Mouse (Mus musculus) adrenal gland, postnatal 10 days (tissue): ENCODE measurements at regions not wholly inside any gene's neighbourhood (a gene's known extent, or its start where the extent isn't known, plus 50 kb on each side); places are given as distances from the start of the nearest gene placed in this dataset.

ENCODE experiments used
- DNase-seq: peaks from one replicate; pipeline ENCODE4 v3.0.0; 2021; ENCODE audit warnings: mixed read lengths

DNA sequence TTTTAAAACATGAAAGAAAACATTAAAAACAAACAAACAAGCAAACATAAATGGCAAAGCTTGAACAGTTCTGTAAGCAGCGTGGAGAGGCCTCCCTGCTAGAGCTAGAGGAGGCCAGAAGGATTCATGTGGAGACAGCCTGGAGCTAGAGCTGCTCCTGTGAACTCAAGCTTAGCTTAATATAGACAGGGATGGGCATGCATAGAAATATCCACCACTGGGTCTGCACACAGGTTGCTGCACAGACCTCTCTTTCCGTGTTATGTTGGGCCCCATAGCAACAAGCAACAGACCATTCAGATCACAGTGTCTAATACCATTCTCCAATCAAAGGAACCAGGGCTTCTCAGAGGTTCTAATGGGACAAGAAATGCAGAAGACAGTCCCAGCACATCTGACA, 122.9 kb upstream of the Magi3 start:
- DNase-seq, result no peak

DNA sequence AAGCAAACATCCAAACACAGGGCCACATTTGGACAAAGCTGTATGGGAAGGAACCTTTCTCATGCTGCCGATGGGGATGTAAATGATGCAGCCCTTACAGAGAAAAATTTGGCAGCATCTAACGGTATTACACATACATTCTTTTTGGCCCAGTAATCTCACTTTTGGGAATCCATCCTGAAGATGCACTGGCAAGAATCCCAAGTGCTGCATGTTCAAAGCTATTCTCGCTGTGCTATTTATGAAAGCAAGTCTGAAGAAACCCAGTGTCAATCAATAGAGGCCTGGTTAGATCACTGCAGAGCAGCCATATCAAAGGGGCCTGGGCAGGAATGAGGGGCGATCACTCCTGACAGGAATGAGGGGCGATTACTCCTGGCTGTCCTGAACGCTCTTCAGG, 122.0 kb upstream of the Magi3 start:
- DNase-seq, result no peak

DNA sequence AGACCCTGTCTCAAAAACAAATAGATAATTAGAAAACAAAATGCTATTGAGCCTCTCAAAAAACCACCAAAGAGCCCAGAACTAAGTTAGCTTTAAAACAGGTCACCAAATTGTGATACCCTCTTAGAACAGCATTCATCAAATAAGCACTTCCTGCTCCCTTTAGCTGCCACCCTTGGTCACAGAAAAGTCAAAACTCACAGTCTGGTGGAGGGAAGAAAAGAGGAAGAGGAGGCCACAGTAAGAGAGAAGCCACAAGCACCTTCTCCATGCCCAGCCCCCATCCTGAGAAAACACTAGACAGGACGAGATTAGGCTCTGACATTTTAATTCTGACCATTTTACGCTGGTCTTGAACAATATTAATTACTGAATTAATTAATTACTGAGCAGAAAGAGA, 120.2 kb upstream of the Magi3 start:
- DNase-seq, result no peak

DNA sequence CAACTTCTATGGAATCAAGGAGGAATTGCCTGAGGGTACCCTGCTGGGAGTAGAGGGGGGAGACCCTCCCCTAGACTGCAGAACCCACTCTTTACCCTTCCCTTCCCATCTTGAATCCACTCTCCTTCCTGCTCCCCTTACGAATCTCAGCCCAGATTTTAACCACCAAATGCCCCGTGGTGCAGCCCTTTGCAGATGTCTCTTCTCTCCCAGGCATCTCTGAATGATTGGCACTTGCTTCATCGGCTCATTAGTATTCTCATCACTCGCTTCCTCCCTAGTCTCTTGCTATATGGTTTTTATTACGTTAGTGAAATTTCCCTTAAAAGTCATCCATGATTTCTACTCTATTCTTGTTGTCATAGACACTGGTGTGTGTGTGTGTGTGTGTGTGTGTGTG, 116.7 kb upstream of the Magi3 start:
- DNase-seq, result no peak

DNA sequence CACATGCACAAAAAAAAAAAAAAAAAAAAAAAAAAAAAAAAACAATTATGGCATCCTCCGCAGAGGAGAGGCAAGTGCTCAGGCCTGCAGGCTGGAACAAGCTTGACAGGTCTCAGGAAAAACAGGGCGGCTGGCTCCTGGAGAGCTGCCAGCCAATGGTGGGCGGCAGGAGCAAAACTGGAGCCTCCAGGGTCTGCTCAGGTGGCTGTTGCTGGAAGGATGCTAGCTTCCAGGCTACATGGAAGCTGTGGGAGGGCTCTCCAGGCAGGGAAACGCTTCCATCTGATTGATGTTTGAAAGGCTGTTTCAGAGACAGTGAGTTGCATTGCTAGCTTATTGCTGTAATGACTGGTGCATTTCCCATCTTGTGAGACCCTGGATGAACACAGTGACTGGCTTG, 116.1 kb upstream of the Magi3 start:
- DNase-seq, result no peak

DNA sequence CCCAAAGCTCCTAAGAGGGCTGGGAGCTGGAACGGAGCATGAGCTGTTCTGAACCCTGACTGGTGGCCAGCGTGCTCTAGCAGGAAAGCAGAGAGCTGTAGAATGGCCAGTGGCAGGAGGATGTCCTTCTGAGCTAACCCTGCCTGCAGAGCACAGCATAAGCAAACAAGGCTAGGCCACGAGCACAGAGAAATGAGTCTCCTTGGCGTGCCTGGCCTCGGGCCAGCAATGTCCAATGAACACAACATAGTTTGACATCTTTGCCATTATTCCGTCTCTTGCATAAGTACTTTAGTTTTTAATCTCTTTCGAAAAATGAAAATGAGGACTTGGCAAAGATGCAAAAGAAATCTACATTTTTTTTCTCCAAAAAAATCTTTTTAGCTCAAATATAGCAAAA, 114.6 kb upstream of the Magi3 start:
- DNase-seq, result peak; percentile 14

DNA sequence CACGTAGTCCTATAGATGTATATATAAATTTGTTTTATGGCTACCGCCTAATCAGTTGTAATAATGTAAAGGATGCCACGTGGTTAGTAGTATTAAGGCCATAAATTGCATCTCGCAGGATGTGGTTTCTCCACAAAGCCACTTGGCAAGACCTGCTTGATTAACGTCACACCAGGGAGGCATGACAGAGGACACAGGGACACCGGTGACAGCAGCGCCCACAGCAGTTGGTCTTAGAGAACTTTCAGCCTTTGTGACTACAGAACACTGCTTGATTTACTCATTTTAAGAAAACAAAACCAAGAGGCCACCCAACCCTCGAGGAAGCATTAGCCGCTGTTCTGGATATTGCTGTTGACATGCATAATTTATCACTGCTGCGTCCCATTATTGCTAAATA, 113.2 kb upstream of the Magi3 start:
- DNase-seq, result no peak

DNA sequence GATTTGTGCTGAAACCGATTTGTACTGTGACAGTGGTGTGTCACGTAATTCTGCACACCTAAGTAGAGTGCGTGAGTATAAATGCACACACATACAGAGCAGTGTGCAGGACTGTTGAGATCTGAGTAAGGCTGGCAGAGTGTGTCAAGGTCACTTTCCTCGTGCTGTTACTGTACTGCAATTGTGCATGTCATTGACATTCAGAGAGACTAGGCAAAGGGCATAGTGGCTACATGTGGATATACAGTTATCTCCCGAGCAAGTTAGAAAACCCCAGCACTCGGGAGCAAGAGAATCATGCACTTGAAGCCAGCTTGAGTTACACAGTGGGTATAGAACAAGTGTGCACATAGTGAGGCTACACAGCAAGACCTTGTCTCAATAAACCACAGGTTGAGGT, 110.5 kb upstream of the Magi3 start:
- DNase-seq, result no peak

DNA sequence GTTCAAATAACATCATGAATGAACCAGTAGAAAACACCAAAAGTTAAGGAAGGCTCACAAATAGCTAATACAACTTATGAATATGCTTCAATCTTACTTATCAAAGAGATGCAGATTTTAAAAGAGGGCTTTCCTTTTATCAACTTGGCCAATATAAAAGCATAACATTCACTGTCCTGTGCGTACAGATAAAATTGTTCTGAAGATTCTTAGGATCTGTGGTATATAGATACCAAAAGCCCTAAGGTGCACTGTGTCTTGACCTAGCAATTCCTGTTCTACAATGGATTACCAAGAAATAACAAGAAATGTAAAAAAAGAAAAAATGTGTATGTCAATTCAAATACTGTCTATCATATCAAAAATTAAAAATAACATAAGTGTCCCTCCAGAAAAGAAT, 107.7 kb upstream of the Magi3 start:
- no peak for DNase-seq

DNA sequence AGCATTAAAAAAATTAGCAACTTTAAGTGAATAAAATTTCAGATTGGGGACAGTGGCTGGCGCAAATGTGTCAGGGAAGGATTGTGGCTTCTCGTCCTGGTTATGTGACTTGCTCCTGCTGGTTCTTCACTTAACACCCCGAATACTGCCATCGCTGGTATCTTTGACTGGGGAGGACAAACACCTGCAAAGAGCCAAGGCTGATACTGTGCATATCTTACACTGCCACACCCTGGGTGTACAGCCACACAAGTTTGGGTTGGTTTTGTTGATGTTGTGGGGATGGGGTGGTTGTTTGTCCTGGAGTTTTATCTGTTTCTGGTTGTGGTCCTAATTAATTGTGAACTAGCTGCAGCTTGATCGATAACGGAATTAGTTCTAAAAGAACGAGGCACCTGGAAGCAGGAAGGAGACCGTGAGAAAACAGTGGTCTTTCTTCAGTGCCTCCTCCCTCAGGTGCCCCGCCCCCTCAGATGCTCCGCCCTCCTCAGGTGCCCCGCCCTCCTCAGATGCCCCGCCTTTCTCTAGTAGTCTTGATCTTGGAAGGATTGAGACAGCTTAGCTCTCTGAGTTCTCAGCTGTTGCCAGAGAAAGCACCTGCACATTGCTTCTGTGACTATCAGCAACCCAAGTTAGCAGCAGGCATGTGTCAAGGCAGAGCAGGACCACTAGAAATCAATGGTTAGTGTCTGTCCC, 107.0 kb upstream of the Magi3 start:
- no peak for DNase-seq

DNA sequence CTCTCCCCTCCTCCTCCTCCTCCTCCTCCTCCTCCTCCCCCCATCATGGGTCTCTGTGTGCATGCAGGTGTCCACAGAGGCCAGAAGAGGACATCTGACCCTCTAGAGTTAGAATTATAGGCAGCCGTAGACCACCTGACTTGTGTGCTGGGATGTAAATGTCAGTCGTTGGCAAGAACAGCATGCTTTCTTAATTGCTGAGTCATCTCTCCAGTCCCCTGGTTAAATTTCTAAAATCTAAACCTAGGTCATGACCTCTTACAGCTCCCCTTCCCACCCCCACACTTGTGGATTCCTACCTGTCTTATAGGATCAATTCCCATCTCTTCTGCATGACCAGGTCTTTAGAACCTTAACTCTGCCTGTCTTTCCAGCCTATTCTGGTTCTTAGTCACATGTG, 102.4 kb upstream of the Magi3 start:
- no peak for DNase-seq

DNA sequence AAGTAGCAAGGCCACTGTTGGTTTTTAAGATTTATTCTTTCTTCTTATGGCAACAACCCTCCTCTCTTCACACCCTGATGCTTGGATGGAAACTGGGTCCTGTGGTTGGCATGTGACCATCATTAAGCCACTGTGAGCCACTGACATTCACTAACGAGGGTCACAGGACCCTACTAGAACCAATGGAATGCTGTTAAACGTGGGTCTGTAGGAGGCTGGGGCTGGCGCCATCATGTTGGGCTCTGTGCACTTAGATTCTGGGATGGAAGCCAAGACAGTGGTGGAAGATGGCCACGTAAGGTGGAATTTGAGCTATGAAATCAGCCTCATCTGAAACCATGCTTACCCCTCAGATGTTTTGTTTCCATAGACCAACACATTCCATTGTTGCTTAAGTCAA, 100.2 kb upstream of the Magi3 start:
- peak; percentile 22 for DNase-seq

DNA sequence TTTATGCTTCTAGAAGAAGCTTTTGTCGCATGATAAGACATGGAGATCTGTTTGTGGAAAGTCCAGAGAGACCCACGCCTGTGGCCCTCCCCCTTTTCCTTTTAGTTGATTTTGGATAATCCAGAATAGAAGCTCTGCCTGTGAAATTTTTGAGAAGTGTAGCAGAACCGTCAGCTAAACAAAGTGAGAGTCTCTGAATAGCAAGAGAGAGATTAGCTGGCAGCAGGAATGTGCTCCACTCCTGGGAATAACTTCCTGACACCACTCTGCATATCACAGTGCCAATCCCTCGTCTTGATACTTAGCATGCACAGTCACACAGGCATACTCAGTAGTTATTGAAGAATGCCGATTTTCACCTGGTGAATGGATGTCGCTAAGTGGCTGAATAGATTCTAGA, 99.2 kb upstream of the Magi3 start:
- DNase-seq, result no peak

DNA sequence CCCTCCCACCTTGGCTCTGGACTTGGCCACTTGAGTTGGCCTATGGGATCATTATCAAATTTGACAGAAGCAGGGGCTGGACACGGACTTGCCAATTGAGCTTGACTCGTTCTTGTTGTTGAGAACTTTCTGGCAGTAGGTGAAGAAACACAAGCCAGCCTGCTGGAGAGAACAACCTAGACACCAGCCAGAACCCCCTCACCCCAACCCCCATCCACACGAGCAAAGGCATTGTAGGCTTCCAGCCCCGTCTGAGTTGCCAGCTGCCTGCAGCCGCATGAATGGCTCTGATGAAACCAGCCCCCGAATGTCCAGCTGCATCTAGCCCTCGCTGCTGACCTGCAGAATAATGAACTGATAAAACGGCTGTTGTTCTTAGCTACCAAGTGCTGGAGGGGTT, 98.7 kb upstream of the Magi3 start:
- DNase-seq, result peak; percentile 56

DNA sequence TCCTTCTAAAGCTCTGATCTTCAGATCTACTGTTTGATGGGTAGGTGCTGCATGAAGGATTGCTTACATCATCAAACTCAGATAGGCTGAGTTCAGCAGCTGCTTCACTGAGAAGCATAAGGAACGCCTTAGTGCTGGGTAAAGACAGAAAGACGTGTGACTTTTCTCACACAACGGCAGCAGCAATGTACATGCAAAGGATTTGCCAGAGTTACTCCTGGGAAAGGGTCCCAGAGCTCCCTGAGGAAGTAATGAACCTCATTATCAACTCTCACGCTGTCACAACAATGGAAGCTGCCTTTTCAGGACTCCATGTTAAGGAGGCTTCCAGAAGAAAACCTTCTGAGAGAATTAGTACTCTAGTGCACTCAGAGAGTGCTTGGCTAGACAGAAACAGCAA, 97.4 kb upstream of the Magi3 start:
- DNase-seq, result no peak

DNA sequence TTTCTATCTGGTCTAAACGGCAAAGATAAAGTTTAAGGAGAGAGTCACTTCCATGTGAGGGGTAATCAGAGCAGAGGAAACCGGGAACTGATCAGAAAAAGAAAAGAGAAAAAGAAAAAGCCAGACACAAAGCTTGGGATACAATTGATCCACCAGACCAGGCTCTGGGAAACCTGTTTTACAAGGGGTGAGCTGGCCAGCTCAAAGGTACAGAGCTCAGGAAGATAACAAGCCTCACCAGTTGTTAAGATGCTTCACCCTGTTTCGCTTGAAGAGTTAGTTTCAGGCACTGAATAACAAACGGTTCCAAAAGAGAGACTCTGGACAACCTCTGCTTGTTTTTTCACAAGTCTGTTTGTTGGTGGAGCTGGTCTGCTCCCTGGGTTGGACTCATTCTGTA, 92.9 kb upstream of the Magi3 start:
- DNase-seq, result no peak

DNA sequence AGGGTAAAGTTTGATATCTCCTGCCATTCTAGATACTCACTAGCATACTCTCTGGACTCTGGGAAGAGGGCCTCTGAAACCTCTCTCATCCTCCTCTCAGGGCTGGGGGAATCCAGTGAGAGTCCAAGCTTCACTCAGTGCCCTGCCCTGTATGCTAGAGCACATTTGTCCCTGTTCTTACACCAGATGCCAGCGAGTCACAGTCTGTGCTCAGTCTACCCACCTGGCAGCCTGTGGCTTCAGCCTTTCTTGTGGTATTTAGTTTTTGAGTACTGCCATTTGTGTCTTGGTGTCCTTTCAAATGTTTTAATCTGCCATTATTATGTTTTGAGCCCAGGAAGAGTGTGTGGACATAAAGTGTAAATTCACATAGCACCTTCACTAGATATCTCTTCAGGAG, 86.8 kb upstream of the Magi3 start:
- no peak for DNase-seq

DNA sequence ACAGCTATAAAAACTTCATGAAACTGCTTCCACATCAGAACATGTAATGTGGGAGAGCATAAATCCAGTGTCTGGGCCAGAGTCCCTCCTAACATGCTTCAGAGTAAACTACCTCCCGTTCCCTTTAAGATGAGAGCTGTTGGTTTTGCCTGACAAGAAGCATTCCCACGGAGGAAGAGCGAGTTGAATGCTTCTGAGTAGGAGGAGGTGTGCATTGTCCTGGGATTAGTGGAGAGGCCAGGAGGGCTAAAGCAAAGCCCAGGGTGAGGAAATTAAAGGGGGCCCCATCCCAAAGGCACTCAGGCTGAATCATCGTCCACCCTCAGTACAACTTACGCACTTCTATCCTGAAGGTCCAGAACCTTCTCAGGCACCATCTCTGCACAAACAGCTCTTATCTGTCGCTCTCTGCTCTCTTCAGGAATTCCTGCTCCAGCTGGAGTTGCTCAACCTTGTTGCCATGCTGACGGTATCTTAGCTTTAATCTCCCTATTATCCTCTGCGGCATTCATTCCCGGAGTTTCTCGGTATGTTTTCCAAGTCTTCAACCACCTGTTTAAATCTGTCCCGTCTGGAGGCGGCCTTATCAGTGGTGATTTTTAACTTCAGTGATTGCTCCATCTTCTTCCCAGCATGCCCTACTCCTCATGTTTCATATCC, 85.9 kb upstream of the Magi3 start:
- DNase-seq, result no peak

DNA sequence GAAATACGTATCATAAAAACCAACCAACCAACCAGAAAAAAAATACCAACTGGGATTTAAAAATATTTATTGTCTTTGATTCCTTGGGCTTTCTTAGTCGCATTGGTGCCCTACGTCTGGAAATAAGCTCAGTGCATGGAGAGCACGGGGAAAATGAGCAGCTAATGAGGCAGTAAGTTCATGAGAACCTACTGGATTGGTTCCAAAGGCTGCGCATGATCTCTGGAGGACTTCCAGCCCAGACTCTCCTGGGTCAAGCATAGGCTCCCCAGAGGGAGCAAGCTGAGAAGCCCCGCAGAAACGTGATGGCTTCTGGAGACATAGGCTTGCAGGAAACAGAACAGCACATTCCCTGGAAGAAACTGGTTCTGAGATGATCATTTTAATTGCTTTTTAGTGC, 83.4 kb upstream of the Magi3 start:
- DNase-seq, result peak; percentile 73

DNA sequence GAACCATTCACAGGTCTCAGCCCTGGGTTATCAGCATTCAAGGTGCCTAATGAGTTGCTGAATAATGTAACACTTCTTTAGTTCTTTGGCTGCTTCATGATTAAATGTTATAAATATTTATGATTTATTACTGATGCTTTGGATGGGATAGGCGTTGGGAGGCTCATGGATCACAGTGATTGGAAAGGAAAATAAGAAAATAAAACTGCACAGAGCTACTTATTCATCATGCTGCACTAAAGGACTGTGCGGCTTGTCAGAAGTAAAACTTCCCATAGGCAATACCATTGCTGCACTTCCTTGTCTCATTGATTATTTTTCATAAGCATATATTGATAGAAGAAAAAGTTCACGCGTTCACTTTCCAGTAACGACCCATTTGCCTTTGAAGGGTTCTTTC, 80.0 kb upstream of the Magi3 start:
- no peak for DNase-seq

DNA sequence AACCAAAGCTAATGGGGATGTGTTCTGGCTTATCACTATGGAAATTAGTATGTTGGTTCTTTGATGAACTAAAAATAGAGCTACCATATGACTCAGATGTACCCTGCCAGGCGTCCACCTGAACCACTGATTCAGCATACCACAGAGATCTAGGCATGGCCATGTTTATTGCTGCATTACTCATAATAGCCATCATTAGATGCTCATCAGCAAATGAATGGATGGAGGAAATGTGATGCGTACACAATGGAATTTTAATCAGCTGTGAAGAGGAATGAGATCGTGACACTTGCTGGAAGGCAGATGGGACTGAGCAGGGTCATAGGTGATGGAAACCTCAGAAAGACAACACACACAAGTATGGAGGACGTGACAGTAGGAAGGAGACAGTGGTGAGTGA, 78.7 kb upstream of the Magi3 start:
- DNase-seq, result no peak

DNA sequence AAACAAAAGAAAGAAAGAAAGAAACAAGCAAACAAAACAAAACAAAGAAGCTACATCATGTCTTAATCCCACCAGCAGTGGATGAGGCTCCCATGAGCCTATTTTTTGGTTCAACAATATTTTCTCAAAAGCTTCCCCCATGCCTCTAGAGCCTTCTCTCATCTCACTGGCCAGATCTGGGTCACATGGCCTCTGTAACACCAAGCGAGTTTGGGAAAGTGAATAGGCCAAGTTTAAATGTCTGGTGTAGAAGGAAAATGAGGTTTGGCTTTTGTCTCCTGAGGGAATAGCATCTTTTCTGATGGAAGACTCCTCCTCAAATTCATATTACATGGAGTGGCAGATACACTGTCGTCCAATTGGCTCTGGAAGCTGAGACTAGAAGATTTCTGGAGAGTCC, 78.2 kb upstream of the Magi3 start:
- no peak for DNase-seq

DNA sequence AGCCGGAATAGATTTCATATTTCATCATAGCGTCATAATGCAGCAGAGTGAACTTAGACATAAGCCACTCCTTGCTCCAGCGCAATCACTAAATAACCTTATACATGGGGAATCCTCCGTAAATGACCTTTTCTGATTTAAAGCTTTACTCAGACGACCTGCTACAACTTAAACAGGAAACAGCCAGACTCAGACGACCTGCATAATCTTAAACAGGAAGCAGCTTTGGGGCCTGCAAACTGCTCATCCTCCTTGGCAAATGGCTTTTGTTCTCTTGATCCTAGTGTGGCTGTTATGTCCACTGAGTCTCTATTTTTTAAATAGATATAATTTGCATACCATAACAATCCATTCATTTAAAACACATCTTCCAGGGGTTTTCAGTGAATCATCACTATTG, 76.9 kb upstream of the Magi3 start:
- no peak for DNase-seq

DNA sequence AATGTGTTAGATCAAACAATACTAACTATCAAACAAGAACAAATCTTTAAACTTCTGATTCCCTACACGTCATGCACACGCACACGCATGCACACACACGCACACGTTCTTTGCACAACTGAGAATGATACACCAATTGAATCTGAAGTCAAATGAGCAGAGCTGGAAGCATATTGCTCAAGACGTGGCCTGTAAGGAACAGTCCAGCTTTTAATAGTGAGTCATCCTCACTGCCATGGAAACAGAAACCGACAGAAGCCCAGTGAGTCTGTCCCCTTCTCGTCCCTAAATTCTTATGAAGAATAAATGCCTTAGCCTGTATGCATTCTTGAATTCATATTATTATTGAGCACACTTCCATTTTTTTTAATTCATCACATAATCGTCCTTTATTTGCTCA, 75.7 kb upstream of the Magi3 start:
- peak; percentile 21 for DNase-seq
